Mouse (Mus musculus): ENCODE measurements around the gene Pigx.
A peak's percentile ranks its signal among the peaks of the same experiment; 100 is the strongest.

Gene Pigx

DNA sequence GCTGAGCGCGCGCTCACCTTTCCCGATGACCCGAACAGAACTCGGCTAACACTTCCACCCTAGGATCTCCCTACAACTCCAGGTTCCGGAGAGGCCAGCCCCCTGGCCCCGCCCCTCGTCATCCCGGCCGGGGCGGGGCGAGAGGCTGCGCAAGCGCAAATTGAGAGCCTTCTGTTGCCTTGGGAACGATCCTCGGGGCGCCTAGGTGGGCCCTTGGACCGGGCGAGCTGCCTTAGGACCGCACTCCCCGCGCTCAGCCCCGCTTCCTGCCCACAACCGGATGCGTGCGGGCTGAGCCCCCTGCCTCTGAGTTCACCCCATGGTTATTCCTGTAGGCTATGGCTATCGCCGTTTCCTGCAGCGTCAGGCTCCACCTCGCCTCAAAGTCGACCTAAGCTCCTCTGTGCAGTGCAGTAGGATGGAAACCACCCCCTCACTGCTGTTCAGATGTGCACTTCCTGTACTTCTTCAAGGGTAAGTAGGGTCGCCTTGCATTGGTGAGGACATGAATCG, at the start of gene Pigx, which contains the start of gene Cep19:
TSS of gene Pigx (minus strand) at position 103 of the 513 bp plus-strand sequence.
TSS of gene Cep19 (plus strand) at position 163 of the 513 bp plus-strand sequence.
- DNase-seq (ENCODE audit: low read depth, low spot score) = peak; percentile 89

DNA sequence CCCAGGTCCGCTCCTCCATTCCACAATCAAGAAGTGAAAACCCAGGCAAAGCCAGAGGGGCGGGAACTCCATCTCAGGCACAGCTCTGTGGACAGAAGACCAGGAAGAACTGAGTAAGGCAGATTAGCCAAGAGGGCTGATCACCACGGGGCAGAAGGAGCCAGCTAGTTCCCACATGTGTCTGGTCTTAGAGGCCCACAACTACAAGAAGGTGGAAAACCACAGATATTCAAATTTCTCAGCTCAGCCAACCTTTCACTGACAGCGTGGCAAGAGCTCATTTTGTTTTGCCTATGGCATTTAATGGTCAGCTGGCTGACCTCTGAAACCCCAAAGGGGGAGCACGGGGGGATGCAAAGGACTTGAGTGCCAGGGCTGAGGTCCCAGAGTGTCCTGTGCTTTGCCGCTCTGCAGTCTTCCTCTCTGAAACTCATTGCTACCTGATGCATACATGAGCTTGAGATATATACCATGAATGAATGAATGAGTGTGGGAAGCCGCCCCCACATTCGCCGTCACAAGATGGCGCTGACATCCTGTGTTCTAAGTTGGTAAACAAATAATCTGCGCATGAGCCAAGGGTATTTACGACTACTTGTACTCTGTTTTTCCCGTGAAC, 48.2 kb upstream of the Pigx start:
- DNase-seq (ENCODE audit: low read depth, low spot score) = no peak

DNA sequence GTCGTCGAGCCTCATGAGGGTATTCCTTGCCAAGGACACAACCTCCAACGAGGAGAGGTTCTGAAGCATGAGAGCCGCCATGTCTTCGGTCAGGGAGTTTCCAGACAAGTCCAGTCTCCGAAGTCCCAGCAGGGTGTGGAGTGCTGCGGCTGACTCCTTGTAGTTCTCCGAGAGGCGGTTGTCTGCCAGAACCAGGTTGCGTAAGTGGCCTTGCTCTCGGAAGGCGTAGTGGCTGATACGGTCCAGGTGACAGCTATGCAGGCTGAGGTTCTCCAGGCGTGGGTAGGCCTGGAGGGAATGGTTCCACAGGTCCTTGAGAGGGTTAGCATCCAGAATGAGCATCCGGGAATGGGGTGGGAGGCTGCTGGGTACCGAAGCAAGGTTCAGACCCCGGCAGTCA, 45.1 kb upstream of the Pigx start:
- DNase-seq (ENCODE audit: low read depth, low spot score) = no peak

DNA sequence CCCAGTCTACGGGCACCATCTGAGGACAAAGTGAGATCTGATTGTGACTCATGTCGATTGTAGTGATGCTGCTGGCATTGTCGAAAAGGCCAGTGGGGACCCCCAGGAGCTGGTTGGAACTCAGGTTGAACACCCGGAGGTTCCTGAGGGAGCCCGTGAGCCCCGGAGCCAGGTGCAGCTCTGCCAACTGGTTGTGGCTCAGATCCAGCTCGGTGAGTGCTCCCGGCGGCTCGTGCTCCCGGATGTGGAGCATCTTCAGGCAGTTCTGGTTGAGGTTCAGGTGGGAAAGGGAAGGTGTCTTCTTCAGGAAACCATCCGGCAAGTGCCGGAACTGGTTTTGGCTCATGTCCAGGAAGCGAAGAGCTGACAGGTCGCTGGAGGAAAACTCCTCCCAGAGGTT, 44.2 kb upstream of the Pigx start:
- no peak for DNase-seq (ENCODE audit: low read depth, low spot score)

DNA sequence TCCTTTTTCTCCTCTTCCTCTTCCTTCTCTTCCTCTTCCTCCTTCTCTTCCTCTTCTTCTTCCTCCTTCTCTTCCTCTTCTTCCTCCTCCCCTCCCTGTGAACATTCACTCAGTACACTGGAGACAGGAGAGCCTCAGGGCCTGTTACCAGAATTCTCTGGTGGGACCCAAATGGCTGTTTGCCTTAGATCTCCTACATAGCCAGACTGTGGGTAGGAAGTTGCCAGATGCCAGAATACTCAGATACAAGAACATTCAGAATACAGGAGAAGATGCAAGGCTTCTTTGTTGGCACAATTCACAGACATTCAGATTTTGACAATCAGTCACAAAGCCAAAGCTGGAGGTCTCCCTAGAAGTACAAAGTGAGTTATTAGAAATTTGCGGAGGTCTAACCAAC, 39.4 kb upstream of the Pigx start:
- DNase-seq (ENCODE audit: low read depth, low spot score) = no peak

DNA sequence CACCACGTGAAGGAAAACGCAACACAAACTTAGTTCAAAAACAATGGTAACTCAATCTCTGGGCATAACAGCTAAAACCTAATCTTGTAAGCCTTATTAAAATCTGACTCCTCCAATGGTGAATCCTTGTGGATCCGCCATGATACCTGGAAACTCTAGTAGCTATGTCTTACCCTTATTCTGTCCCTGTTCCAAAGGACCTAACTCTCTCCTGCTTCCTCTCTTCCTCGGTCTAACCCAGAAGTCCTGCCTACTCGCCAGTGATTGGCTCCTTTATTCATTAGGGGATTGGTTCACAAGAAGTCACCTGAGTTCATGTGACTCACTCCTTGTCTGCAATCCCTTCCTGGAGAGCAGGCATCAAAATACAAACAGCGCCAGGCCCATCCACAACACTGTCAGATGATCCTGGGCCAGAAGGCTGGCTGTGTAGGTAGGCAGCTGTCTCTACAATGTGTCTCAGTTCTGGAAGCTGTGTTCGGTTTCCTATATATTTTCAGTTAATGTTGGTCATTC, 36.4 kb upstream of the Pigx start:
- DNase-seq (ENCODE audit: low read depth, low spot score) = no peak

DNA sequence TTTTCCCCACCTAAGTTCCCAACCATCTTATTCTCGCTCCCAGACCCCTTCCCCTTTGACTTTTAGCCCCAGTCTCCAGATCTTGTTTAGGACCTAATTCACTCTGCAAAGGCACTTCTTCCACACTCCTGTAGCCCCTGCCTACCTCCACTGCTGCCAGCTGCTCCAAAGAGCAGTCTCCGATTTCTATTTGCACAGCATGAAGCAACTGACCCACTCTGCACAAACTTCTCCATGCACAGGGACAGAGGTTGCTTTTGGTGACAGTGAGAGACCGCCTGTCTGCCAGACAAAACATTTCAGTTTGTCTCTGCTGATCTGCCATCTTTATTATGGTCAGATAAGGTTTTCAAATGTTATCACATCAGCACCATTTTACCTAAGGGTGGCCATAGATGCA, 33.6 kb upstream of the Pigx start:
- no peak for DNase-seq (ENCODE audit: low read depth, low spot score)

DNA sequence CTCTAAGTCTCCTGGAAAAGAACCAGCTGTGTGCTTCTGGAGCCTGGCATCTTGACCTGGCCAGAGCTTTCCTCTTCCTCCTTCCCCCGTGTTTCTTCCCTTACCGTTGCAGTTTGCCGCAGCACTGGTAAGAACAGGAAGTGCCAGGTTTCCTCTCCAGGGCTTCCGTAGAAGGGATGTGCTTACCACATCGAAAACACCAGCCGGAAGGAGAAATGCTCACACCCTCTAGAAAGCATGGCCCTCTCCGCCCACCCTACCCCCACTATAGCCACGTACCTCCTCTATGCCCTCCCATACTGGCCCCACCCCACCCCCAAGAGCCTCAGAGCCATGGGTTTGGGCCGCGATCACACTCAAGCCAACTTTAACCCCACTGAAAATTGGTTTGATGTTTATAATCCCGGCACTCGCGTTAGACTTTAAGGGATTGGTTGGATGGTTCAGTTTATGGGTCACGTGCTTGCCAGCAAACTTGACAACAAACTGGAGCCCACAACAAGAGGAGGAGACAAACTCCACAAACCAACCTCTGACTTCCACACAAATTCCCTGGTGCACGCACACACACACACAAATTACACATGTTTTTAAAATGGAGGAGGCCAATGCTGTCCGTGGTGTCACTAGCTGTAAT, 30.8 kb upstream of the Pigx start:
- peak; percentile 89 for DNase-seq (ENCODE audit: low read depth, low spot score)

DNA sequence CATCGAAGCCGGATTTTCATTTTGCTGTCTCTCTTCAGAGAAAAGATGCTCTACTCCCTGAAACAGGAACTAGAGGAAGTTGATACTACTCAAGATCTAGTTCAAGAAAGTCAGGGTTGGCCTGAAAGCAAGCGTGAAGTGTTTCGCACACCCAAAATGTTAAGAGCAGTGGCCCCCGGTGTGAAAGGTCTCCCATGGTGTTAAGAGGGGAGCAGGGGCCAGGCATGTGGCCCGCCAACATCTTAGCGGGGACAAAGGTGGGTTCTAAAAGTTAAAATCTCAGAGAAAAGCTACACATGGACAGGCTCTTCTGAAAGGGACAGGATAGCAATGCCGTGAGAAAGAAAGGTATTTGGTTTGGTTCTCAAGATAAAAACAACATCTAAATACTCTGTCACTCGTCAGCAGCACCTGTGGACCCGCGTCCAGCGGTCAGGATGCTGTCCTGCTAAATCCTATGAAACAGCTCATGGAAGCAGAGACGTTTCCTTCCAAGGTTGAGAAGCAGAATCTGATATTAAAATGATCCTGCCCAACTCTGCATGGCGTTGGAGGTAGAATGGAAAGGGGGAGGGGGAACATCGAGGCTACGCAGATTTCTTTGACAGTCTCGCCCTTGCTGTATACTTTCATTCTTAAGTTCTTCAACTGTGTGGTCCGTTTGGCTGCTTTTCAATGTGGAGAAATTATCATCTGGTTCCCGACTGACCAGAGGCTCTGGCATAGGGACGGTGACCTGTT, 30.1 kb upstream of the Pigx start:
- DNase-seq (ENCODE audit: low read depth, low spot score) = peak; percentile 52

DNA sequence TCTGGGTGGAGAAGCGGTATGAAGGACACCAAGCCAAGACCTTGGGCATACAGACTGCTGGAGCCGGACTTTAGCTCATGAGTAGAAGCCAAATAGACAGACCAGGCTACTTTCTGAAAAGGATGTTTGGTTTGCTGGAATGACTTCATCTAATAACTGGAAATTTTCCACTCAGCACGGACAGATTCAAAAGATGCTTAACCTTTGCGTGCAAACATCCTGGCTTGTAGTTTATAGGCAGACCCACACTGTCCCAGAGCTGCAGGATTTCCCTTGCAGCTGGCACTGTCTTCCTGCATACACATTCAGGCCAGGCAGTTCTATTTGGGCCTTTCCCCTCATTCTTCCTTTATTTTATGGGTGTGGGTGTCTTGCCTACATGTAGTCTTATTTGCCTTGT, 27.5 kb upstream of the Pigx start:
- no peak for DNase-seq (ENCODE audit: low read depth, low spot score)

DNA sequence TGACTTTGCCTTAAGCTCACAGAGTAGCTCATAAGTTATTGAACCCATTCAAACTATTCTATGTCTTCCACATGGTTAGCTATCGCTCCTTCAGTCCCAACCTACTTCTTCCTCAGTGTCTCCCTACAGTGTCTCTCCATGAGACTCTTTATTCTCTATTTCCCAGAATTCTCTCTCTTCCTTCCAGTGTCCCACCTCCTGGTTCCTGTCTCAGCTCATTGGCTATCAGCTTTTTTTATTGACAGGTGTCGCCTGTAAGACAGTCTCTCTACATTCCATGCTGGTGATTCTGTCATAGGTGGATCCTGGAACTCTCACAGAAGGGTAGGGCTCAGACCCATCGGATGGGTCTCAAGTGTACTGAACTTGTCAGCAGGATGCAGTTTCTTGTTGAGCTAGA, 25.8 kb upstream of the Pigx start:
- DNase-seq (ENCODE audit: low read depth, low spot score) = no peak

DNA sequence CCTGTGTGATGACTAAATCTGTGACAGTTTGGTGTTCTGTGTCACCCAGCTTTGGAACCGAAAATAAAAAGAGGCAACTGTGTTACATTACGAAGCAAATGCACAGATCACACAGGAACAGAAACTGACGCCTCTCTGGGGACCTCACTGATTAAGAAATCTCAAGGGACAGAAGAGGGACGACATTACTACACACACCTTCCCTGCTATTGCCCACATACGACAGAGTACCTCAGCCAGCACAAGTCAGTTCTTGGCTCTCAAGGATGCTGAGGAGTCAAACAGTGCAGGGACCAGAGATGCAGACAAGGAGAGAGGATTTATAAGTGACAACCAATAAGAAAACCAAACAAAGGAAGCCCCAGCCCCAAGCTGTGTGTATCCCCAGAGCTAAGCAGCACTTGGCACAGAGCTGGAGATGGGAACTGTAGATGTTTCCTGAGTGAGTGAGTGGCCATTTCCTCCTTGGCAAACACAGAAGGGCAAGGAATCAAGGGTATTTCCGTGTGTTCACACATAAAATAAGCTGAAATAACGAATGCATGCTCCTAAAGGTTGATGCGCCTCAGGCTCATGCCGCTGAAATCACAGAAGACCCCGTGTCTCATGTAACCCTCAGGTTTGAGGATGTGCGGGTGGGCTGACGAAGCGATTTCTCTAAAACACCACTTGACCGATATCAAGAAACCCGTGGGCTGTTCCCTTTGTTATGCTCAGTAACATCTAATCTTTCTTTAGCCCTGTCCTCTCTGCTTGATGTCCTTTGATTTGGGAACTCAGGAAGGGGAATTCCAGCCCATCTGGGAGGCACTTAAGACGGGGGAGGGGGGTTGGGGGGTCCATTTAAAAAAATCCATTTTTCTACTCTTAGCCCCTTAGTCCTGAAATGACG, 25.1 kb upstream of the Pigx start:
- peak; percentile 35 for DNase-seq (ENCODE audit: low read depth, low spot score)

DNA sequence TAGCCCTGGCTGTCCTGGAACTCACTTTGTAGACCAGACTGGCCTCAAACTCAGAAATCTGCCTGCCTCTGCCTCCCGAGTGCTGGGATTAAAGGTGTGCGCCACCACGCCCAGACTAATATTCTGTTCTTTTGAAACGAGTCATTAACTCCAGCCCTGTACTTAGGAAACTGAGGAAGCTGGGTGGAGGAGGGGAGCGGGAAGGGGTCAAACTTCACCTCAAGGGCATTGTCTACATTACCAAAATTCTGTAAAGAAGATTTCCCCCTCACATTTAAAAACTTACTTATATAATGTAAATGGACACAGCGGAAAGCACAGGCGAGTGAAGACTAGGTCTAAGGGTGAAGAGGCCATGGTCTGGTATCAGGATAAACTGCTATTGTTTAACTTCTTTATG, 24.5 kb upstream of the Pigx start:
- DNase-seq (ENCODE audit: low read depth, low spot score) = no peak

DNA sequence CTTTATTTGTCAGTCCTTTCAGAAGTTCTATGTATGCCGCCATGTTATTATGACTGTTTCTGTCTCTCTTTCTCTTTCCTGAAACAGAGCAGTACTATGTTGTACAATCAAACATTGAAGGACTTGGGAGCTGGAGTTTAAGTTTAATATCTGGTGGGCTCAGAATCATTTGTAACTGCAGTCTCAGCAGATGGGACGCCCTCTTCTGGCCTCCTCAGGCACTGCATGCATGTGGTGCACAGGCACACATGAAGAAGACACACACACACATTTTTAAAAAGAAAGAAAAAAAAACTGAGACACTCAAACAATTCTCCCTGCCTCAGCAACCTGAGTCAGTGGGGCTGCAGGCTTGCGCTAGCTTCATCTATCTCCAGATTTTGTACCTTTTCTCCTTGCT, 20.9 kb upstream of the Pigx start:
- DNase-seq (ENCODE audit: low read depth, low spot score) = no peak

DNA sequence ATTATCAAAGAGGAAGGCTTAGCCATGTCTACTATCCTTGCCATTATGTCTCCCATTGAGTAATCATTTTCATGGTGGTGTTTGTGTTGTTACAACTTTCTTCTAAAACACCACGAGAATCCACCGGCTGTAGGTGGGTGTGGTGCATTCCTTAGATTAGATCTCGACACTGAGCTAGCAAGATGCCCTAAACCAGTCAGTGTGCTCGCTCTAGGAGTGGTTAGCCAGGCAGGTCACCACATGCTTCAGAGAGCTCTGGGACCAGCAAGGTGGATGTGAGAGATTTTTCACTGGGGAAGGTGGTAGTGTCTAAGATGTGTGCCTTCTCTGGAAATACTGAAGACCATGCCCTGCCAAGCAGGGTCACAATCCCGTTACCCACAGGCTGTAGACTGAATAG, 16.6 kb upstream of the Pigx start:
- DNase-seq (ENCODE audit: low read depth, low spot score) = peak; percentile 53

DNA sequence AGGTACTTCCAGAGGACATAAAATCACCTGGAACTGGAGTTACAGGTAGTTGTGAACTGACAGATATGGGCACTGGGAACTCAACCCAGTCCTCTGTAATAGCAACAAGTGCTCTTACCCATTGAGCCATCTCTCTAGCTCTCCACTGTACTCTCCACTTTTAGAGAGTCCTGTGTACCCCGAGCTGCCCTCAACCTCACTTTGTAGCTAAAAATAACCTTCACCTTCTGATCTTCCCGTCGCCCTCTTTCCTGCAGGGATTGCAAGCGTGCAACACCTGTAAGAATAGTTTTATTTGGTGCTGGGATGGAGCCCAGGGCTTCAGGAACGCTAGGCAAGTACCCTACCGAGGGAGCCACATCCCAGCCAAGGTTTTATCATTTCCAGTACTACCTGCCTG, 16.2 kb upstream of the Pigx start:
- no peak for DNase-seq (ENCODE audit: low read depth, low spot score)

DNA sequence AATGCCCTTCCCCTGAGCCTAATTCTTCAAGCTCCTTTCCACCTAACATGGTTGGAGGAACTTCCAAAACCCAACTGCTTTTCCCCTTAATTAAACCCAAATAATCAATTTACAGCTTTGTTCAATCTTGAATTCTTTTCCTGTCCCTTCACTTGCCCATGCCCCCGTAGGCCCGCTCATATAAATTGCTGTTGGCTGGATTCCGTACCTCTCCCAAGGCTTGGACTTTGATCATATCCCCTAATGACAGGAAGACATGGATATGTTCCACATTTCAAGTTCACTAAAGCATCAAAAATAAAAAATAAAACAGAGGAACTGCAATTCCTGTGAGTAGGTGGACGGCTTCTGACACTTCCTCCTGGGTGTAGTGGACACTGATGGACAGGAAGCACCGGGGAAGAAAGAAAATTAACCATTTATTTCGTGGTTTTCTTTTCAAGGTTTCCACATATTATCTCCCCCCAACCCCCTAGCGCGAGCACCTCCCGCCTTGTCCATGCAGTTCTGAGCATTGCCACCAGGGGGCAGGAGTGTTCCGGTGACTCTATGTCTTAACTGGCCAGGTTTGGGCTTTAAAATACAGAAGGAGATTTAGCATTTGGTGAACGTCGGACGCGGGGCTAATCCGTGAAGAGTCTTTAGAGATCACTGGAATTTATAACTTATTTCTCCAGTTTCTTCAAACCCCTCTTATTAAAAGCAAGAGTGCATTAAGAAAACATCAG, 15.6 kb upstream of the Pigx start:
- peak; percentile 79 for DNase-seq (ENCODE audit: low read depth, low spot score)

DNA sequence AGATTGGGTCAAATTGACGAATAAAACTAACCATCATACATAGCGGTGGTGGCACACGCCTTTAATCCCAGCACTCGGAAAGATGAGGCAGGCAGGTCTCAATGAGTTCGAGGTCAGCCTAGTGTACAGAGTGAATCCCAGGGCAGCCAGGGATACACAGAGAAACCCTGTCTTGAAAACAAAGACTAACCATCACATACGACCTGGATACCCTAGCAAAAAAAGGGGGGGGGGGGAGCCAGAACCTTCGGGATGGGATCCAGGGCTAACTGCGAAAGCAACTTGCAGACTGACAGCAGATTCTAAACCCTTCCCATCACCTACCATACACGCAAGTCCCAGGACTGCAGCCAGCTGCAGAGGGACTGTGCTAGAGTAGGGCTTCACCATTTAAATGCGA, 14.9 kb upstream of the Pigx start:
- no peak for DNase-seq (ENCODE audit: low read depth, low spot score)

DNA sequence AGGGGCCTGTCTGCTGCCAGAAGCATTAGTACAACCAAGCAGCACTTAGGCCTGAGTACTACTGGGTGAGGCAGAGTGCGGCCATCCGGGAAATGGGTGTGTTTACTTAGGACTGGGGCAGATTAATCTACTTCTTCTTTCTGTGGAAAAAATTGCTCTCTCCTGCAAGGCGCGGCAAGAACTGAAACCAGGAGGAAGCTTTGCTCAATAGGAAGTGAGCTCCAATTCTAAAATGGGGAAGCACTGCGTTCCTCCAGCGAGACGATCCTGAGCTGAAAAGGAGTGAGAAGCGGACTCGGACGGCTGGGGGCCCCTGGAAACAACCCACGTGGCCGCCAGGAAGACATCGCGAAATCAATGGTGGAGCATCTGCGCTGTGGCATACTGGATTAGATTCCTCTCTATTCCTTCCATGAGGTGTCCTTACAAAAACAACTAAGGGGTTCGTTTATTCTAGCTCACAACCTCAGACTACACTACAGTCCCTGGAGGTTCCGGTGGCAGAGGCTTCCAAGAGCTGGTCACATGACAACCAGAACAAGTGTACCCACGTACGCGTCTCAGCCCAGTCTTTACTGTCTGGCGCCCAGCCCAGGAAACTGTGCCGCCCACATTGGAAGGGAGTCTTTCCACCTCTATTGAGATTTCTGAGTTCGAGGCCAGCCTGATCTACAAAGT, 14.1 kb upstream of the Pigx start:
- peak; percentile 88 for DNase-seq (ENCODE audit: low read depth, low spot score)
